Mouse (Mus musculus) heart, adult 2 months (tissue): Measurements from ENCODE around the gene Sipa1l1. TPM values are rescaled to one million over a fixed set of nuclear protein-coding genes. Genes with fewer than 3 reads are reported as not detected.
"Not testable (repeated sequence)": the region's sequence is repeated elsewhere in the genome, so short reads cannot be mapped to it uniquely, and the experiment has no call there.

ENCODE experiments used
- DNase-seq, 2 experiments: peaks; one replicate each; pipeline ENCODE4 v3.0.0; 2021
- H3K27ac ChIP-seq: fragments of 200-600 bp; 2 replicates; pipeline ENCODE4 v1.8.1; 2022
- H3K27me3 ChIP-seq: fragments of 200-500 bp; 2 replicates; pipeline ENCODE4 v1.6.1; 2012; ENCODE audit warnings: mild to moderate bottlenecking, low read length, inconsistent platforms, mixed read lengths; ENCODE audit not compliant: control insufficient read depth, insufficient read depth
- H3K36me3 ChIP-seq: fragments of 200-500 bp; 2 replicates; pipeline ENCODE4 v1.6.1; 2012; ENCODE audit warnings: low read length, inconsistent platforms; ENCODE audit not compliant: control insufficient read depth, insufficient read depth
- H3K4me1 ChIP-seq: fragments of 200-500 bp; 2 replicates; pipeline ENCODE4 v1.6.1; 2011; ENCODE audit warnings: low read length; ENCODE audit not compliant: control insufficient read depth, insufficient read depth
- H3K4me3 ChIP-seq: fragments of 200-600 bp; 2 replicates; pipeline ENCODE4 v1.8.1; 2022
- H3K79me2 ChIP-seq: fragments of 200-500 bp; replicated peaks from 2 replicates; pipeline ENCODE4 v1.6.1; 2012; ENCODE audit warnings: mild to moderate bottlenecking, inconsistent platforms, low read length, moderate library complexity, mixed read lengths; ENCODE audit not compliant: control insufficient read depth, insufficient read depth
- H3K9ac ChIP-seq: fragments of 200-500 bp; 2 replicates; pipeline ENCODE4 v1.6.1; 2012; ENCODE audit warnings: low read depth, mild to moderate bottlenecking, control low read depth, inconsistent platforms, low read length, mixed read lengths
- CTCF ChIP-seq: fragments of 200-600 bp; IDR thresholded peaks from 2 replicates; pipeline ENCODE4 v1.8.1; 2022; ENCODE audit warnings: antibody characterized with exemption, mild to moderate bottlenecking, moderate library complexity
- EP300 ChIP-seq: fragments of 200-500 bp; IDR thresholded peaks from 2 replicates; pipeline ENCODE4 v1.6.1; 2011; ENCODE audit warnings: low read depth, low read length, control low read depth; ENCODE audit not compliant: insufficient read depth
- POLR2A ChIP-seq: fragments of 200-500 bp; IDR thresholded peaks from 2 replicates; pipeline ENCODE4 v1.6.1; 2011; ENCODE audit warnings: mild to moderate bottlenecking, low read depth, low read length, control low read depth; ENCODE audit not compliant: insufficient read depth
- WGBS: fragments of 180-500 bp; shearing (Covaris S2); methylation state at CpG from one replicate; pipeline ENCODE4 v1.1.7; 2018; 5-methylcytosine and 5-hydroxymethylcytosine counted together
- intact Hi-C: fragments of 180-260 bp; cut with DNase I; formaldehyde crosslinking; loops from one replicate; pipeline ENCODE4 v1.15.1; 2025
- polyA plus RNA-seq: library from polyadenylated mRNA; depleted of rRNA; stranded (reverse); fragments of >200 nt; gene quantifications from 2 replicates; pipeline ENCODE4 v1.2.3, GENCODE M21; 2012
- total RNA-seq, 2 experiments: library from RNA; stranded (reverse); gene quantifications; 2 replicates each; pipeline ENCODE4 v1.2.3; 2021

The Sipa1l1 gene
- total and polyA plus RNA-seq, 3 experiments: 6.9 to 9.1 (median 8.4) TPM

GRCm38 (mm10) chr12:82477826-82478225 is 308.7 kb downstream of the Sipa1l1 start:
- no peak overlapping the region for H3K27ac ChIP-seq
- H3K9ac ChIP-seq: no peak overlapping the region
- TF ChIP-seq CTCF (no peak), POLR2A (no peak), EP300 (no peak)
- no peaks in the 10 kb centered on the region for H3K4me1 ChIP-seq
- H3K4me3 ChIP-seq: no peak overlapping the region
- no peaks in the 10 kb centered on the region for H3K27me3 ChIP-seq
- no peaks in the 10 kb centered on the region for H3K79me2 ChIP-seq
- intact Hi-C loops: no loop called here
- H3K36me3 ChIP-seq: no peaks in the 10 kb centered on the region
- WGBS: 52% methylated on average over 5 of the region's 5 CpGs
- DNase-seq: no peak

GRCm38 (mm10) chr12:82478256-82478655 is 309.1 kb downstream of the Sipa1l1 start:
- Histone ChIP-seq H3K36me3 (no peaks in the 10 kb centered on the region), H3K79me2 (no peaks in the 10 kb centered on the region), H3K4me3 (no peak overlapping the region), H3K9ac (no peak overlapping the region), H3K27ac (no peak overlapping the region), H3K27me3 (no peaks in the 10 kb centered on the region), H3K4me1 (no peaks in the 10 kb centered on the region)
- WGBS: 45% methylated on average over 8 of the region's 8 CpGs
- intact Hi-C loops: no loop called here
- DNase-seq: no peak
- TF ChIP-seq EP300: no peak
- no peak for TF ChIP-seq POLR2A
- no peak for TF ChIP-seq CTCF

- whole genome bisulfite sequencing: 54% methylated on average over 3 of the region's 3 CpGs
- intact Hi-C loops: no loop called here
- Histone ChIP-seq H3K79me2 (no peaks in the 10 kb centered on the region), H3K27ac (no peak overlapping the region), H3K9ac (no peak overlapping the region), H3K4me3 (no peak overlapping the region), H3K36me3 (no peaks in the 10 kb centered on the region), H3K27me3 (no peaks in the 10 kb centered on the region), H3K4me1 (no peaks in the 10 kb centered on the region)
- no peak for TF ChIP-seq CTCF
- TF ChIP-seq POLR2A: no peak
- TF ChIP-seq EP300: no peak
- DNase-seq: no peak
Observed at GRCm38 (mm10) chr12:82479393-82479792, 310.3 kb downstream of the Sipa1l1 start.

GRCm38 (mm10) chr12:82480425-82480824 is 311.3 kb downstream of the Sipa1l1 start:
- intact Hi-C loops, DNase-seq, H3K27ac ChIP-seq, H3K79me2 ChIP-seq, H3K4me1 ChIP-seq, H3K4me3 ChIP-seq, H3K36me3 ChIP-seq, H3K27me3 ChIP-seq, H3K9ac ChIP-seq: not testable (repeated sequence)
- 60% methylated on average over 5 of the region's 5 CpGs for WGBS

GRCm38 (mm10) chr12:82485466-82485865 is 316.3 kb downstream of the Sipa1l1 start:
- H3K4me1 ChIP-seq: 0 out of 2 replicates have a peak, but pooled peaks cover 1% of the 10 kb centered on the region
- no peak overlapping the region for H3K9ac ChIP-seq
- no peaks in the 10 kb centered on the region for H3K79me2 ChIP-seq
- WGBS: 71% methylated on average over 2 of the region's 2 CpGs
- DNase-seq: no peak
- intact Hi-C loops: loop anchor here (5.0 kb wide), 1 partner anchor 472 kb away; no protein-coding TSS in a partner anchor
- no peaks in the 10 kb centered on the region for H3K27me3 ChIP-seq
- H3K36me3 ChIP-seq: no peaks in the 10 kb centered on the region
- TF ChIP-seq CTCF (no peak), POLR2A (no peak), EP300 (no peak)
- no peak overlapping the region for H3K4me3 ChIP-seq
- no peak overlapping the region for H3K27ac ChIP-seq

GRCm38 (mm10) chr12:82486829-82487560 is 317.9 kb downstream of the Sipa1l1 start:
- no peaks in the 10 kb centered on the region for H3K36me3 ChIP-seq
- TF ChIP-seq EP300 (no peak), CTCF (no peak), POLR2A (no peak)
- H3K4me1 ChIP-seq: 0 out of 2 replicates have a peak, but pooled peaks cover 1% of the 10 kb centered on the region
- intact Hi-C loops: loop anchor here (5.0 kb wide), 1 partner anchor 470 kb away; no protein-coding TSS in a partner anchor
- no peaks in the 10 kb centered on the region for H3K79me2 ChIP-seq
- 41% methylated on average over 6 of the region's 6 CpGs for WGBS
- H3K4me3 ChIP-seq: no peak overlapping the region
- H3K27ac ChIP-seq: no peak overlapping the region
- H3K9ac ChIP-seq: no peak overlapping the region
- no peak for DNase-seq
- H3K27me3 ChIP-seq: no peaks in the 10 kb centered on the region
